Comparison of ENCODE assay signal across 8 mouse cellular contexts in genomic region chr4:125059025-125059424, GRCm38 (mm10). TPM values are rescaled to one million over a fixed set of nuclear protein-coding genes. Genes with fewer than 3 reads are reported as not detected.
A peak's percentile ranks its signal among the peaks of the same experiment; 100 is the strongest.
DNase-seq lines count a peak whose midpoint lies in the region; ATAC-seq and TF ChIP-seq lines count a peak whose summit lies in the region.

No protein-coding gene starts in this region.

- peak; percentile 83 for TF ChIP-seq CTCF in heart, postnatal 0 days (IDR thresholded peaks at IDR 0.05; ENCODE audit: low read depth)
- peak; percentile 77; the same call in 1 of the 2 replicates for TF ChIP-seq CTCF in testis, adult 2 months (IDR thresholded peaks at IDR 0.05; ENCODE audit: control insufficient read depth, insufficient read depth, insufficient replicate concordance, low read depth, low read length)

- no peak for TF ChIP-seq POLR2A in testis, adult 2 months (IDR thresholded peaks at IDR 0.05; ENCODE audit: control insufficient read depth, low read depth, low read length)

- H3K4me3 ChIP-seq in heart, postnatal 0 days (ENCODE audit: low read depth, low read length), result no peak overlapping the region
- no peak overlapping the region for H3K4me3 ChIP-seq in liver, embryonic 15.5 days (replicated peaks)
- no peak overlapping the region for H3K4me3 ChIP-seq in neural tube, embryonic 12.5 days
- no peak overlapping the region for H3K4me3 ChIP-seq in testis, adult 2 months (ENCODE audit: control insufficient read depth, low read depth, low read length)

- no peaks in the 10 kb centered on the region for H3K27me3 ChIP-seq in heart, postnatal 0 days (ENCODE audit: control insufficient read depth, insufficient read depth, low read length)
- no peaks in the 10 kb centered on the region for H3K27me3 ChIP-seq in liver, embryonic 15.5 days
- H3K27me3 ChIP-seq in neural tube, embryonic 12.5 days (replicated peaks), result no peaks in the 10 kb centered on the region
- no peaks in the 10 kb centered on the region for H3K27me3 ChIP-seq in testis, adult 2 months (ENCODE audit: control insufficient read depth, insufficient read depth, low read length)

- TF ChIP-seq EP300 in heart, postnatal 0 days (IDR thresholded peaks at IDR 0.05; ENCODE audit: low read depth), result no peak

- DNase-seq in B cell, adult 2 months, result peak; percentile 57
- peak; percentile 55 to 84 for DNase-seq in adrenal gland, adult (ENCODE audit: inconsistent age in 2 of 2, low spot score in 1 of 2)
- DNase-seq in heart, postnatal 0 days (ENCODE audit: low spot score), result peak; percentile 51
- peak; percentile 47 to 76 for DNase-seq in kidney, postnatal 36 days

- H3K36me3 ChIP-seq in heart, postnatal 0 days (replicated peaks; ENCODE audit: control insufficient read depth, insufficient read depth, low read length), result peaks cover 15% of the 10 kb centered on the region
- H3K36me3 ChIP-seq in liver, embryonic 15.5 days (replicated peaks), result peaks cover 21% of the 10 kb centered on the region
- peaks cover 25% of the 10 kb centered on the region for H3K36me3 ChIP-seq in neural tube, embryonic 12.5 days
- peaks cover 2% of the 10 kb centered on the region; the same call in 1 of the 2 replicates for H3K36me3 ChIP-seq in testis, adult 2 months (ENCODE audit: control insufficient read depth, insufficient read depth, low read length)

- H3K4me1 ChIP-seq in heart, postnatal 0 days (ENCODE audit: control insufficient read depth, insufficient read depth), result peaks cover 15% of the 10 kb centered on the region; the same call in 1 of the 2 replicates
- H3K4me1 ChIP-seq in liver, embryonic 15.5 days (replicated peaks), result peaks cover 11% of the 10 kb centered on the region
- no peaks in the 10 kb centered on the region for H3K4me1 ChIP-seq in neural tube, embryonic 12.5 days
- H3K4me1 ChIP-seq in testis, adult 2 months (ENCODE audit: control insufficient read depth, insufficient read depth, low read length), result no peaks in the 10 kb centered on the region

- no peak overlapping the region for H3K27ac ChIP-seq in heart, postnatal 0 days (ENCODE audit: low read depth)
- H3K27ac ChIP-seq in liver, embryonic 15.5 days (replicated peaks), result no peak overlapping the region
- no peak overlapping the region for H3K27ac ChIP-seq in neural tube, embryonic 12.5 days
- no peak overlapping the region for H3K27ac ChIP-seq in testis, adult 2 months (ENCODE audit: control insufficient read depth, insufficient read depth, low read depth, low read length)

- H3K9me3 ChIP-seq in heart, postnatal 0 days (replicated peaks; ENCODE audit: control insufficient read depth, low read length), result no peaks in the 10 kb centered on the region
- H3K9me3 ChIP-seq in liver, embryonic 15.5 days (replicated peaks), result no peaks in the 10 kb centered on the region
- no peaks in the 10 kb centered on the region for H3K9me3 ChIP-seq in neural tube, embryonic 12.5 days

- ATAC-seq in erythroid progenitor cell, adult 5-6 weeks (replicated peaks; ENCODE audit: low FRiP score, poor library complexity, severe bottlenecking), result peak; percentile 45
- ATAC-seq in heart, postnatal 0 days (ENCODE audit: insufficient read depth, low read depth), result peak; percentile 75
- no peak for ATAC-seq in liver, embryonic 15.5 days (ENCODE audit: insufficient read depth)
- peak; percentile 74; the same call in 1 of the 2 replicates for ATAC-seq in neural tube, embryonic 12.5 days (ENCODE audit: low FRiP score, low read depth)

- peak overlapping the region; percentile 30; the same call in 1 of the 2 replicates for H3K4me2 ChIP-seq in heart, postnatal 0 days (ENCODE audit: low read depth, low read length)
- H3K4me2 ChIP-seq in liver, embryonic 15.5 days, result peak overlapping the region; percentile 37
- peak overlapping the region; percentile 44 for H3K4me2 ChIP-seq in neural tube, embryonic 12.5 days (replicated peaks)

- no peak overlapping the region for H3K9ac ChIP-seq in heart, postnatal 0 days (replicated peaks; ENCODE audit: low read depth, low read length)
- H3K9ac ChIP-seq in liver, embryonic 15.5 days, result no peak overlapping the region
- no peak overlapping the region for H3K9ac ChIP-seq in neural tube, embryonic 12.5 days

- 2% methylated on average over 8 of the region's 8 CpGs for WGBS in heart, postnatal 0 days
- whole genome bisulfite sequencing in liver, embryonic 15.5 days (ENCODE audit: insufficient replicate concordance), result 5% methylated on average over 8 of the region's 8 CpGs
- WGBS in neural tube, embryonic 12.5 days, result 3% methylated on average over 8 of the region's 8 CpGs

RNA-seq across cellular contexts. Expression of gene Dnali1, which starts 6.5 kb away (rescaled TPM):
- not detected in 2 replicates for total RNA-seq in erythroid progenitor cell, adult 5-6 weeks (2015; ENCODE audit: low replicate concordance)
- not detected in 2 replicates for total RNA-seq in erythroid progenitor cell, adult 5-6 weeks (2017; ENCODE audit: low replicate concordance)
- not detected in 2 replicates for total RNA-seq in heart, postnatal 0 days (2014; rRNA removed; ENCODE audit: low replicate concordance)
- polyA plus RNA-seq in heart, postnatal 0 days (2015; fragmentation: Nextera tagmentation; extraction: Ambion mirVana), result 0.27 TPM in 1 of 2 replicates, not detected in the other
- not detected in 2 replicates for polyA plus RNA-seq in liver, embryonic 15.5 days (2015; fragmentation: Nextera tagmentation; extraction: Ambion mirVana)
- 0.18 and 0.34 TPM in 2 replicates for polyA plus RNA-seq in neural tube, embryonic 12.5 days (2016; fragmentation: Nextera tagmentation; extraction: Ambion mirVana)
- 185 and 189 TPM in 2 replicates for polyA plus RNA-seq in testis, adult 2 months (2012; rRNA removed)

RNA-seq across cellular contexts. Expression of gene Snip1, which starts 7.4 kb away (rescaled TPM):
- 14.8 and 36.5 TPM in 2 replicates for total RNA-seq in erythroid progenitor cell, adult 5-6 weeks (2015; ENCODE audit: low replicate concordance)
- 19.6 and 21.6 TPM in 2 replicates for total RNA-seq in erythroid progenitor cell, adult 5-6 weeks (2017; ENCODE audit: low replicate concordance)
- total RNA-seq in heart, postnatal 0 days (2014; rRNA removed; ENCODE audit: low replicate concordance), result 15.9 and 29.2 TPM in 2 replicates
- polyA plus RNA-seq in heart, postnatal 0 days (2015; fragmentation: Nextera tagmentation; extraction: Ambion mirVana), result 9.9 and 10.5 TPM in 2 replicates
- polyA plus RNA-seq in liver, embryonic 15.5 days (2015; fragmentation: Nextera tagmentation; extraction: Ambion mirVana), result 14.2 and 15.1 TPM in 2 replicates
- 35.2 and 37.2 TPM in 2 replicates for polyA plus RNA-seq in neural tube, embryonic 12.5 days (2016; fragmentation: Nextera tagmentation; extraction: Ambion mirVana)
- polyA plus RNA-seq in testis, adult 2 months (2012; rRNA removed), result 17.2 and 19.1 TPM in 2 replicates

RNA-seq across cellular contexts. Expression of gene Meaf6, which starts 25.9 kb away (rescaled TPM):
- 27.0 and 66.7 TPM in 2 replicates for total RNA-seq in erythroid progenitor cell, adult 5-6 weeks (2015; ENCODE audit: low replicate concordance)
- total RNA-seq in erythroid progenitor cell, adult 5-6 weeks (2017; ENCODE audit: low replicate concordance), result 25.7 and 37.1 TPM in 2 replicates
- total RNA-seq in heart, postnatal 0 days (2014; rRNA removed; ENCODE audit: low replicate concordance), result 11.0 and 28.9 TPM in 2 replicates
- 28.9 and 33.2 TPM in 2 replicates for polyA plus RNA-seq in heart, postnatal 0 days (2015; fragmentation: Nextera tagmentation; extraction: Ambion mirVana)
- 16.3 and 18.3 TPM in 2 replicates for polyA plus RNA-seq in liver, embryonic 15.5 days (2015; fragmentation: Nextera tagmentation; extraction: Ambion mirVana)
- 120 and 129 TPM in 2 replicates for polyA plus RNA-seq in neural tube, embryonic 12.5 days (2016; fragmentation: Nextera tagmentation; extraction: Ambion mirVana)
- 63.2 and 67.3 TPM in 2 replicates for polyA plus RNA-seq in testis, adult 2 months (2012; rRNA removed)

RNA-seq across cellular contexts. Expression of gene Gnl2, which starts 42.6 kb away (rescaled TPM):
- total RNA-seq in erythroid progenitor cell, adult 5-6 weeks (2015; ENCODE audit: low replicate concordance), result 12.3 and 25.6 TPM in 2 replicates
- 34.7 and 36.3 TPM in 2 replicates for total RNA-seq in erythroid progenitor cell, adult 5-6 weeks (2017; ENCODE audit: low replicate concordance)
- 15.5 and 21.1 TPM in 2 replicates for total RNA-seq in heart, postnatal 0 days (2014; rRNA removed; ENCODE audit: low replicate concordance)
- polyA plus RNA-seq in heart, postnatal 0 days (2015; fragmentation: Nextera tagmentation; extraction: Ambion mirVana), result 44.2 and 47.4 TPM in 2 replicates
- 31.8 and 33.6 TPM in 2 replicates for polyA plus RNA-seq in liver, embryonic 15.5 days (2015; fragmentation: Nextera tagmentation; extraction: Ambion mirVana)
- 89.7 and 96.1 TPM in 2 replicates for polyA plus RNA-seq in neural tube, embryonic 12.5 days (2016; fragmentation: Nextera tagmentation; extraction: Ambion mirVana)
- polyA plus RNA-seq in testis, adult 2 months (2012; rRNA removed), result 24.5 and 25.3 TPM in 2 replicates

Comparison
In these comparisons a context has a peak if more than half of its experiments do, and no peak if none do; other contexts are left out.
1. RNA of gene Dnali1, which starts 6.5 kb away (polyA plus RNA-seq): 185 to 189 TPM in testis, adult 2 months; 0.18 to 0.34 TPM in neural tube, embryonic 12.5 days, 0.27 TPM in heart, postnatal 0 days and not detected in liver, embryonic 15.5 days; every median in the first group is over 100 times any median in the second.
2. Peak in every context shown above with its lines, with median percentiles within 50 percentile points of each other: DNase-seq and H3K4me2 ChIP-seq.